Mouse (Mus musculus) megakaryocyte, adult 5-6 weeks (primary cell): ENCODE results near the gene Nudt11. TPM values are rescaled to one million over a fixed set of nuclear protein-coding genes. Genes with fewer than 3 reads are reported as not detected.
"Not testable (repeated sequence)": the region's sequence is repeated elsewhere in the genome, so short reads cannot be mapped to it uniquely, and the experiment has no call there.

Experiments
- ATAC-seq: 2 replicates; pipeline ENCODE4 v1.8.0; 2016; ENCODE audit warnings: mild to moderate bottlenecking, inconsistent platforms; ENCODE audit not compliant: poor library complexity, severe bottlenecking
- total RNA-seq, 2 experiments: library from RNA; stranded (forward) in 1 of 2; stranded (reverse) in 1 of 2; fragments of 153-499, 151-499 nt in 1 of 2; fragments of 221-1000, 200-1000 nt in 1 of 2; gene quantifications; 2 replicates each; pipeline versions ENCODE4 v1.2.3 to v1.2.4; 2015 to 2017

Nudt11 gene
- not detected in 2 replicates for total RNA-seq (2015)
- total RNA-seq (2017) = not detected in 2 replicates

DNA sequence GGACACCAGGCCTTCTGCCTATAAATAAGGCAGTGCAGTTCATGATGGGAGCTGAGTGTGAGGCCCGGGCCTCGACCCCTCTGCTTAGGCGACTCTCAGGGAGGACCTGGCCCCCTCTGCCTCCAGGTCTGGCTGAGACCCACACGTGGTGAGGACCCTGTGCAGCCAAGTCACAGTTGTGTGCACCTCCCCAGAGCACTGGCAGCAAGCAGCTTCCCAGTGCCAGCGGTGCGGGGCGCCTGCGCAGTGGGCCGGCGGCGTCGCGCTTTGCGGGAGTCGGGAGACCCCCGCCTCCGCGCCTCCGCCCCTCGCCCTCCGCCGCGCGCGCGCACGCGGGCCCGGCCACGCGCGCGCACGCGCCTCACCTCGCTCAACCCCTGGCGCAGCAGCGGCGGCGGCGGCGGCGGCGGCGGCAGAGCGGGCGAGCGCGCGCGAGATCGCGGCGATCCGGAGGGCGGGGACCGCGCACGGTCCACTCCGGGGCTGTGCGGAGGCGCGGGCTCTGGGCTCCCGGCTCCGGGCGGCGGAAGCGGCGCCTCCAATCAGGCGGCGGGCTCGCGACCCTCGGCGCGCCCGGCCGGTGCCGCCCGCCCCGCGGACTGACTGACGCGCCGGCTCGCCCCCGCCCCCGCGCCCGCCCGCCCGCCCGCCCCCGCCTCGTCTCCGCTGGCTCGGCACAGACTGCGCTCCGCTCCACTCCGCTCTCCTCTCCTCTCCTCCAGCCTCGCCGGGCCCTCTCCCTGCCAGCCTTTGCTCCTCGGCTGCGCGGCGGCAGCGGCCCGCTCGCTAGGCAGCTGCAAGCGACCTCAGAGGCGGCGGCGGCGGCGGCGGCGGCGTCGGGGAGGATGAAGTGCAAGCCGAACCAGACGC, at the start of gene Nudt11:
Gene Nudt11, plus strand, starts transcription at position 388 of the 870 bp plus-strand sequence.
- ATAC-seq = not testable (repeated sequence)

DNA sequence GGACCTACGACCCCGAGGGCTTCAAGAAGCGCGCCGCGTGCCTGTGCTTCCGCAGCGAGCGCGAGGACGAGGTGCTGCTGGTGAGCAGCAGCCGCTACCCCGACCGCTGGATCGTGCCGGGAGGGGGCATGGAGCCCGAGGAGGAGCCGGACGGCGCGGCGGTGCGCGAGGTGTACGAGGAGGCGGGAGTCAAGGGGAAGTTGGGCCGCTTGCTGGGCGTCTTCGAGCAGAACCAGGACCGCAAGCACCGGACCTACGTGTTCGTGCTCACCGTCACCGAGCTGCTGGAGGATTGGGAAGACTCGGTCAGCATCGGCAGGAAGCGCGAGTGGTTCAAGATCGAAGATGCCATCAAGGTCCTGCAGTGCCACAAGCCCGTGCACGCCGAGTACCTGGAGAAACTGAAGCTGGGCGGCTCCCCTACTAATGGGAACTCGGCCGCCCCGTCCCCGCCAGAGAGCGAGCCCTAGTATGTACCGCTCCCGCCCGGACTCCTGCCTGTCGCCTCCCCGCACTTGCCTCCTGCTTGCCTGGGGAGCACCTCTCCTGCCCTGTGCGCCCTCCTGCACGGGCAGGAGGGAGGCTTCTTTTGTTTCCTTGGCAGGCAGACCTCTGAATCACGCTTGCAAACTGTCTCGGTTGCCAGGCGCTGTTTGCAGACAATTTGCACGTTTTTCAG, 822 bp downstream of the Nudt11 start:
- not testable (repeated sequence) for ATAC-seq

DNA sequence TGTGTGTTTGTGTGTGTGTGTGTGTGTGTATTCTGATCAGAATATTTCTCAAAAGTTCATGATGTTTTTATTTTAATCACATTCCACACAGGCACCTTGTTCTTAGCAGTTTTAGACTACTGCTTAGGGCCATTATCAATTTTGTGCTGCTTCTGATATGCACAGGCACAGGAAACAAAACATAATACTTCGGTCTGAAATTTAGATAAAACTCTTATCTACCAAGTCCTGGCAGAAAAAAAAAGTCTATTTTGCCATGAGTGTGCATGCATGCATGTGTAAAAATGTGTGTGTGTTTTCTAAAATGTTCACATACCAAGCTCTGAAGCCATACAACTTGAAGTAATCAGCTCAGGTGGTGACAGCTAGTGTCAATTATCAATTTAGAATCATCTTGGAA, 14.3 kb downstream of the Nudt11 start:
- ATAC-seq = no peak

DNA sequence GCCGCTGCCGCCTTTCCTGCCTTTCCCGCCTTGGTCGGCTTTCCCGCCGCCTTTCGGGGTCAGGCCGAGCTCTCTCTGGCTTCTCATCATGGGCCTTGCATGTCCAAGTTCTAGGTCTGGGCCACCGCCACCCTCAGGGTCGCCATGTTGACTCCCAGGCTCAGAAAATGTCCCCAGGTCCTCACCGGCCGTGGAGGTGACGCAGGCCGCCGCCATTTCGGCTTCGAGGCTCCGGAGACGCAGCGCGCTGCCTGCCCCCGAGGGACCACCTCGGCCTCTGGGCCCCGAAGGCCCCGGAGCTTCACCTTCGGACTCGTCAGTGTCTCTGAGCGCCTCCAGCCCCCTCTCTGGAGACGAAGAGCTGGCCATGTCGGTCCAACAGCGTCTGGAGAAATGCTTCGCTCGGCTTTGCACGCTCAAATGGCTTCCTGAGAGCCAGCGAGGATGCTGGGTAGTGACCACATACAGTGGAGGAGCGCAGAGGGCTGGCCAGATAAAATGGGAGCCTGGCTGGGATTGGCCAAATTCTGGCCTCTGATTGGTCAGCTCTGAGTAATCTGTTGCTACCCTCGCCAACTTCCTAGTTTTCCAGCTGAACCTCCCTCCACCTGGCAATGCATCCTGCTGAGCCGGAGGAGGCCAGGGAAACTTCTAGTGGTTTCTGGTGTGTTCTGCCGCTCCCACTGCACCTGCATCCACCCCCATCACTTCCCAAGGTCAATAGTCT, 35.9 kb downstream of the Nudt11 start, which contains the start of gene AU022751:
Gene AU022751, minus strand, starts transcription at position 466 of the 727 bp plus-strand sequence.
- ATAC-seq = no peak

DNA sequence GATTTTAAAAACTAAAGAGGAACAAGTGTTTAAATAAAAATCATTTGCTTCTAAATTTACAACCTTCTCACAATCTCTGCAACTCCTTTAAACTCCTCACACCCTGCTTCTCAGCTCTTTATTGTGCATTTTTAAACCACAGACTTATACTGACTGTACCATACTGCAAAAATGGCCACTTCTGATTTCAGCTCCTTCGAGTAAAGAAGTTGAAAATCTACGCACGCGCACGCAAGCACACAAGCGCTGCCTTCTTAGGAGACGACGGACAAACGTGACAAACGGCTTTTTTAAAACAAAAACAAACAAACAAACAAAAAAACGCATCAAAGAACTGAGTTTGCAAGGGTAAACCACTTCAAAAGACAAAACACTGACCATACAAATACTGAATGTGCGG, 44.3 kb downstream of the Nudt11 start:
- no peak for ATAC-seq

DNA sequence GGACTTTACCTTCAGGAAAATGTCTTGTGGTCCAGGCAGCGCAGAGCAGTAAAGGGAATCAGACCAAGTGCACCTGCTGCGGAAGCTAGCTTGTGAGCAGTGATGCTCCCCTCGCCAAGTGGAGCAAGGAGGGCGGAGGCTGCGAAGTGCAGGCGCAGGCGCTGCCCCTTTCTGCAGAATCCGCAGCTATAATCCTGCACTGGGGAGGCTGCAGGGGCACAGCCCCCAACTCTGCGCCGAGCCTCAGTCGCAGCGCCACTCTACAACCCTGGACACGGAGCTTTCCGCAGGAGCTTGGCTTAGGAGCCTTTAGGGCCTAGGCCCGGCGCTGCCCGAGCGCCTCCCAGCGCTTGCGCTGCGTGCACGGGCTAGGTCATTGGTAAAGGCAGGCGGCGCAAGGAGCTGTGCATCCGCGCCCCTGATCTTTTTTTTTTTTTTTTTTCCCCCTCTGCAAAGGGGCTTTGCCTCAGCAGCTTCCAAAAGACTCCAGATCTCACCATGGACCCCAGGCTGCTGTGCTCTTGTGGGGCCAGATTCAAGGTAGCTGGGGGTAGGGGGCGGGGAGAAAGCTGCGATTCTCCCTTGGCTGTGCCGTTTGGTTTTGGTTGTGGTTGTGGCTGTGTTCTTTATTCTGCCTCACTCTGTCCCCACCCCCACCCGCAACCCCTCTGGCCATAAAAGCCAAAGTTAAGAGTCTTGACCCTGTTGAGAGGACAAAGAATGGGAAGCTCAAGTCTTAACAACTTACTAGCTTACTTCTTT, 44.9 kb downstream of the Nudt11 start:
- no peak for ATAC-seq

Other genes starting within 250 kb of the Nudt11 start
- gene AU022751, start 36.0 kb downstream of the Nudt11 start, total RNA-seq (2015) = not detected in 2 replicates
- gene AU022751, start 36.0 kb downstream of the Nudt11 start, total RNA-seq (2017) = not detected in 2 replicates
- not detected in 2 replicates for gene Nudt10, start 125.6 kb downstream of the Nudt11 start, total RNA-seq (2015)
- not detected in 2 replicates for gene Nudt10, start 125.6 kb downstream of the Nudt11 start, total RNA-seq (2017)